Mouse (Mus musculus) cerebellum, adult 2 months (tissue): ENCODE data around the gene Ldhb. TPM values are rescaled to one million over a fixed set of nuclear protein-coding genes. Genes with fewer than 3 reads are reported as not detected.
A peak's percentile ranks its signal among the peaks of the same experiment; 100 is the strongest.
"Not testable (repeated sequence)": the region's sequence is repeated elsewhere in the genome, so short reads cannot be mapped to it uniquely, and the experiment has no call there.

ENCODE experiments used
- DNase-seq, 2 experiments: peaks; one replicate each; pipeline ENCODE4 v3.0.0; 2021
- H3K27ac ChIP-seq: fragments of 200-500 bp; 2 replicates; pipeline ENCODE4 v1.5.1; 2012; ENCODE audit warnings: low read length, control low read depth, inconsistent platforms; ENCODE audit not compliant: insufficient read depth
- H3K27me3 ChIP-seq: fragments of 200-500 bp; 2 replicates; pipeline ENCODE4 v1.6.1; 2012; ENCODE audit warnings: inconsistent platforms, mild to moderate bottlenecking, low read length, moderate library complexity; ENCODE audit not compliant: control insufficient read depth, insufficient read depth
- H3K4me1 ChIP-seq: fragments of 200-500 bp; 2 replicates; pipeline ENCODE4 v1.6.1; 2011; ENCODE audit warnings: low read length; ENCODE audit not compliant: control insufficient read depth, insufficient read depth
- H3K4me3 ChIP-seq: fragments of 200-500 bp; replicated peaks from 2 replicates; pipeline ENCODE3; 2011; ENCODE audit warnings: mild to moderate bottlenecking, low read depth, low read length, control low read depth; ENCODE audit not compliant: insufficient read depth
- CTCF ChIP-seq: fragments of 200-500 bp; IDR thresholded peaks from 2 replicates; pipeline ENCODE4 v1.5.1; 2011; ENCODE audit warnings: low read depth, mild to moderate bottlenecking, control low read depth, low read length, moderate library complexity, borderline replicate concordance; ENCODE audit not compliant: insufficient read depth
- POLR2A ChIP-seq: fragments of 200-500 bp; IDR thresholded peaks from 2 replicates; pipeline ENCODE4 v1.6.1; 2011; ENCODE audit warnings: low read length, control low read depth, borderline replicate concordance; ENCODE audit not compliant: insufficient read depth
- WGBS: fragments of 180-500 bp; shearing (Covaris S2); methylation state at CpG from one replicate; pipeline ENCODE4 v1.1.7; 2018; 5-methylcytosine and 5-hydroxymethylcytosine counted together
- polyA plus RNA-seq: library from polyadenylated mRNA; depleted of rRNA; stranded (reverse); fragments of >200 nt; gene quantifications from 2 replicates; pipeline ENCODE4 v1.2.3, GENCODE M21; 2012

Ldhb gene
- polyA plus RNA-seq, 1 experiment: 1,570 TPM

GRCm38 (mm10) chr6:142529680-142530079, 21.9 kb upstream of the Ldhb start:
- no peak for DNase-seq
- Histone ChIP-seq H3K27me3 (no peaks in the 10 kb centered on the region), H3K27ac (no peak overlapping the region), H3K4me3 (no peak overlapping the region), H3K4me1 (no peaks in the 10 kb centered on the region)
- WGBS: 61% methylated on average over 8 of the region's 8 CpGs
- TF ChIP-seq POLR2A: no peak
- TF ChIP-seq CTCF: no peak

GRCm38 (mm10) chr6:142527931-142528562, 20.3 kb upstream of the Ldhb start:
- TF ChIP-seq CTCF: no peak
- no peak for TF ChIP-seq POLR2A

GRCm38 (mm10) chr6:142524635-142525308, 17.0 kb upstream of the Ldhb start:
- DNase-seq: peak; percentile 47 to 58
- H3K27ac ChIP-seq: no peak overlapping the region
- TF ChIP-seq POLR2A (no peak), CTCF (peak; percentile 80)
- H3K27me3 ChIP-seq: no peaks in the 10 kb centered on the region
- 0% methylated on average over 4 of the region's 4 CpGs for WGBS
- no peak overlapping the region for H3K4me3 ChIP-seq
- no peaks in the 10 kb centered on the region for H3K4me1 ChIP-seq

More at GRCm38 (mm10) chr6:142527931-142528562, 20.3 kb upstream of the Ldhb start:
- Histone ChIP-seq H3K27ac (no peak overlapping the region), H3K4me1 (no peaks in the 10 kb centered on the region), H3K27me3 (no peaks in the 10 kb centered on the region), H3K4me3 (no peak overlapping the region)
- 16% methylated on average over 1 of the region's 1 CpGs for WGBS
- DNase-seq: no peak

GRCm38 (mm10) chr6:142521591-142522110, 13.9 kb upstream of the Ldhb start:
- H3K4me1 ChIP-seq: no peaks in the 10 kb centered on the region
- DNase-seq: peak in 1 of 2 experiments; percentile 15
- WGBS: 68% methylated on average over 12 of the region's 12 CpGs
- H3K4me3 ChIP-seq: no peak overlapping the region
- TF ChIP-seq CTCF (no peak), POLR2A (no peak)
- no peak overlapping the region for H3K27ac ChIP-seq
- H3K27me3 ChIP-seq: no peaks in the 10 kb centered on the region

- Histone ChIP-seq H3K4me3 (no peak overlapping the region), H3K4me1 (no peaks in the 10 kb centered on the region), H3K27me3 (no peaks in the 10 kb centered on the region), H3K27ac (no peak overlapping the region)
- WGBS: 9% methylated on average over 6 of the region's 6 CpGs
- no peak for TF ChIP-seq POLR2A
- TF ChIP-seq CTCF: peak; percentile 34; the same call in 1 of the 2 replicates
- peak; percentile 20 to 32 for DNase-seq
Measured at GRCm38 (mm10) chr6:142519110-142519509, 11.4 kb upstream of the Ldhb start.

- WGBS: 74% methylated on average over 9 of the region's 9 CpGs
- not testable (repeated sequence) for DNase-seq, H3K27ac ChIP-seq, H3K27me3 ChIP-seq, H3K4me1 ChIP-seq, H3K4me3 ChIP-seq
Measured at GRCm38 (mm10) chr6:142515379-142515778, 7.6 kb upstream of the Ldhb start.

- DNase-seq: peak; percentile 37 to 47
- Histone ChIP-seq H3K4me1 (no peaks in the 10 kb centered on the region), H3K4me3 (no peak overlapping the region), H3K27ac (no peak overlapping the region), H3K27me3 (no peaks in the 10 kb centered on the region; the same call in 1 of the 2 replicates)
- 4% methylated on average over 10 of the region's 10 CpGs for WGBS
- no peak; the same call in 1 of the 2 replicates for TF ChIP-seq CTCF
- TF ChIP-seq POLR2A: no peak
Measured at GRCm38 (mm10) chr6:142514912-142515311, 7.2 kb upstream of the Ldhb start.

GRCm38 (mm10) chr6:142512902-142513301, 5.1 kb upstream of the Ldhb start:
- WGBS: 69% methylated on average over 3 of the region's 3 CpGs
- Histone ChIP-seq H3K27me3 (no peaks in the 10 kb centered on the region; the same call in 1 of the 2 replicates), H3K27ac (no peak overlapping the region), H3K4me1 (no peaks in the 10 kb centered on the region), H3K4me3 (no peak overlapping the region)
- no peak for TF ChIP-seq CTCF
- TF ChIP-seq POLR2A: no peak
- no peak for DNase-seq
